Mouse (Mus musculus): ENCODE data around the gene Mycbp. TPM values are rescaled to one million over a fixed set of nuclear protein-coding genes. Genes with fewer than 3 reads are reported as not detected.

The Mycbp gene
- polyA plus RNA-seq (2016; fragmentation: Nextera tagmentation; extraction: Ambion mirVana) = 49.9 and 51.5 TPM in 2 replicates

GRCm38 (mm10) chr4:123904333-123905125, at the start of gene Mycbp:
TSS of gene Mycbp (plus strand) at chr4:123904832.
- Histone ChIP-seq H3K9ac (replicated peaks) (peak within 1 kb of the TSS; percentile 86), H3K27ac (replicated peaks) (peak within 1 kb of the TSS; percentile 73), H3K36me3 (no peaks in the 10 kb centered on the region; the same call in 1 of the 2 replicates), H3K9me3 (no peaks in the 10 kb centered on the region), H3K4me2 (replicated peaks) (peak within 1 kb of the TSS; percentile 96), H3K4me1 (peaks cover 14% of the 10 kb centered on the region), H3K27me3 (no peaks in the 10 kb centered on the region), H3K4me3 (peak within 1 kb of the TSS; percentile 83)
- peak; percentile 100 for ATAC-seq (ENCODE audit: low FRiP score, low read depth)
- 1% methylated on average over 46 of the region's 49 CpGs for WGBS

- H3K4me1 ChIP-seq = no peaks in the 10 kb centered on the region
- H3K9ac ChIP-seq (replicated peaks) = no peak overlapping the region
- H3K27ac ChIP-seq (replicated peaks) = no peak overlapping the region
- ATAC-seq (ENCODE audit: low FRiP score, low read depth) = no peak
- H3K9me3 ChIP-seq = no peaks in the 10 kb centered on the region
- H3K36me3 ChIP-seq = no peaks in the 10 kb centered on the region
- WGBS = 62% methylated on average over 4 of the region's 4 CpGs
- no peak overlapping the region for H3K4me2 ChIP-seq (replicated peaks)
- no peak overlapping the region for H3K4me3 ChIP-seq
- H3K27me3 ChIP-seq = no peaks in the 10 kb centered on the region
Measured at GRCm38 (mm10) chr4:123856888-123857287, 47.7 kb upstream of the Mycbp start.

- WGBS = 86% methylated on average over 7 of the region's 7 CpGs
- Histone ChIP-seq H3K27me3 (no peaks in the 10 kb centered on the region), H3K4me3 (no peak overlapping the region), H3K27ac (replicated peaks) (no peak overlapping the region), H3K4me1 (no peaks in the 10 kb centered on the region), H3K36me3 (no peaks in the 10 kb centered on the region), H3K9ac (replicated peaks) (no peak overlapping the region), H3K9me3 (no peaks in the 10 kb centered on the region), H3K4me2 (replicated peaks) (no peak overlapping the region)
- ATAC-seq (ENCODE audit: low FRiP score, low read depth) = no peak
Measured at GRCm38 (mm10) chr4:123858090-123858489, 46.5 kb upstream of the Mycbp start.

- Histone ChIP-seq H3K27ac (replicated peaks) (no peak within 1 kb of the TSS), H3K36me3 (no peaks in the 10 kb centered on the region), H3K4me1 (no peaks in the 10 kb centered on the region), H3K4me2 (replicated peaks) (no peak within 1 kb of the TSS), H3K27me3 (no peaks in the 10 kb centered on the region), H3K9me3 (no peaks in the 10 kb centered on the region), H3K4me3 (no peak within 1 kb of the TSS), H3K9ac (replicated peaks) (no peak within 1 kb of the TSS)
- WGBS = 88% methylated on average over 3 of the region's 3 CpGs
- ATAC-seq (ENCODE audit: low FRiP score, low read depth) = no peak
Measured at GRCm38 (mm10) chr4:123859379-123859778, 45.3 kb upstream of the Mycbp start, which contains the start of gene 4933427I04Rik. TSS of gene 4933427I04Rik (plus strand) at chr4:123859679.

GRCm38 (mm10) chr4:123859803-123860202, 44.8 kb upstream of the Mycbp start:
- Histone ChIP-seq H3K4me3 (no peak overlapping the region), H3K9ac (replicated peaks) (no peak overlapping the region), H3K4me2 (replicated peaks) (no peak overlapping the region), H3K27ac (replicated peaks) (no peak overlapping the region), H3K4me1 (no peaks in the 10 kb centered on the region), H3K9me3 (no peaks in the 10 kb centered on the region), H3K27me3 (no peaks in the 10 kb centered on the region), H3K36me3 (no peaks in the 10 kb centered on the region)
- no peak for ATAC-seq (ENCODE audit: low FRiP score, low read depth)
- 61% methylated on average over 2 of the region's 2 CpGs for WGBS

GRCm38 (mm10) chr4:123860621-123861020, 44.0 kb upstream of the Mycbp start:
- no peak overlapping the region for H3K4me3 ChIP-seq
- no peak overlapping the region for H3K27ac ChIP-seq (replicated peaks)
- 86% methylated on average over 5 of the region's 5 CpGs for WGBS
- no peaks in the 10 kb centered on the region for H3K4me1 ChIP-seq
- ATAC-seq (ENCODE audit: low FRiP score, low read depth) = no peak
- H3K9me3 ChIP-seq = no peaks in the 10 kb centered on the region
- no peaks in the 10 kb centered on the region for H3K27me3 ChIP-seq
- no peaks in the 10 kb centered on the region for H3K36me3 ChIP-seq
- H3K4me2 ChIP-seq (replicated peaks) = no peak overlapping the region
- no peak overlapping the region for H3K9ac ChIP-seq (replicated peaks)

- ATAC-seq (ENCODE audit: low FRiP score, low read depth) = no peak
- no peaks in the 10 kb centered on the region for H3K4me1 ChIP-seq
Measured at GRCm38 (mm10) chr4:123893726-123894125, 10.9 kb upstream of the Mycbp start.

GRCm38 (mm10) chr4:123894295-123894694, 10.3 kb upstream of the Mycbp start:
- Histone ChIP-seq H3K27me3 (no peaks in the 10 kb centered on the region), H3K4me3 (no peak overlapping the region), H3K4me1 (no peaks in the 10 kb centered on the region), H3K27ac (replicated peaks) (no peak overlapping the region), H3K4me2 (replicated peaks) (no peak overlapping the region), H3K9me3 (no peaks in the 10 kb centered on the region), H3K9ac (replicated peaks) (no peak overlapping the region), H3K36me3 (no peaks in the 10 kb centered on the region)
- ATAC-seq (ENCODE audit: low FRiP score, low read depth) = no peak
- WGBS = 88% methylated on average over 4 of the region's 4 CpGs

More at GRCm38 (mm10) chr4:123893726-123894125, 10.9 kb upstream of the Mycbp start:
- Histone ChIP-seq H3K27ac (replicated peaks) (no peak overlapping the region), H3K9me3 (no peaks in the 10 kb centered on the region), H3K27me3 (no peaks in the 10 kb centered on the region), H3K36me3 (no peaks in the 10 kb centered on the region), H3K4me2 (replicated peaks) (no peak overlapping the region), H3K4me3 (no peak overlapping the region), H3K9ac (replicated peaks) (no peak overlapping the region)
- 89% methylated on average over 5 of the region's 5 CpGs for WGBS

GRCm38 (mm10) chr4:123898696-123899095, 5.9 kb upstream of the Mycbp start:
- no peaks in the 10 kb centered on the region for H3K27me3 ChIP-seq
- no peaks in the 10 kb centered on the region for H3K36me3 ChIP-seq
- H3K4me1 ChIP-seq = no peaks in the 10 kb centered on the region
- no peak for ATAC-seq (ENCODE audit: low FRiP score, low read depth)
- no peak overlapping the region for H3K9ac ChIP-seq (replicated peaks)
- no peak overlapping the region for H3K4me2 ChIP-seq (replicated peaks)
- WGBS = 13% methylated on average over 5 of the region's 5 CpGs
- H3K4me3 ChIP-seq = no peak overlapping the region
- no peaks in the 10 kb centered on the region for H3K9me3 ChIP-seq
- no peak overlapping the region for H3K27ac ChIP-seq (replicated peaks)

- H3K4me2 ChIP-seq (replicated peaks) = no peak overlapping the region
- H3K9me3 ChIP-seq = no peaks in the 10 kb centered on the region
- no peaks in the 10 kb centered on the region for H3K27me3 ChIP-seq
- WGBS = 85% methylated on average over 3 of the region's 3 CpGs
- H3K9ac ChIP-seq (replicated peaks) = no peak overlapping the region
- no peaks in the 10 kb centered on the region for H3K36me3 ChIP-seq
- ATAC-seq (ENCODE audit: low FRiP score, low read depth) = no peak
- no peak overlapping the region for H3K27ac ChIP-seq (replicated peaks)
- H3K4me1 ChIP-seq = peaks cover 14% of the 10 kb centered on the region
- no peak overlapping the region for H3K4me3 ChIP-seq
Measured at GRCm38 (mm10) chr4:123903432-123903831, 1.2 kb upstream of the Mycbp start.

GRCm38 (mm10) chr4:123905126-123905668, 565 bp downstream of the Mycbp start:
- peak overlapping the region; percentile 73 for H3K27ac ChIP-seq (replicated peaks)
- no peaks in the 10 kb centered on the region for H3K27me3 ChIP-seq
- under 1% methylated on average over 48 of the region's 53 CpGs for WGBS
- ATAC-seq (ENCODE audit: low FRiP score, low read depth) = no peak; the same call in 1 of the 2 replicates
- H3K4me2 ChIP-seq (replicated peaks) = peak overlapping the region; percentile 96
- no peaks in the 10 kb centered on the region for H3K9me3 ChIP-seq
- H3K36me3 ChIP-seq = no peaks in the 10 kb centered on the region; the same call in 1 of the 2 replicates
- peaks cover 14% of the 10 kb centered on the region for H3K4me1 ChIP-seq
- H3K4me3 ChIP-seq = peak overlapping the region; percentile 83
- H3K9ac ChIP-seq (replicated peaks) = peak overlapping the region; percentile 86

GRCm38 (mm10) chr4:123911503-123911902, 6.9 kb downstream of the Mycbp start:
- ATAC-seq (ENCODE audit: low FRiP score, low read depth) = no peak
- peaks cover 12% of the 10 kb centered on the region for H3K4me1 ChIP-seq
- no peaks in the 10 kb centered on the region for H3K27me3 ChIP-seq
- WGBS = 93% methylated on average over 4 of the region's 4 CpGs
- no peak overlapping the region for H3K4me2 ChIP-seq (replicated peaks)
- no peak overlapping the region for H3K4me3 ChIP-seq
- peaks cover 22% of the 10 kb centered on the region for H3K36me3 ChIP-seq
- no peak overlapping the region for H3K9ac ChIP-seq (replicated peaks)
- no peaks in the 10 kb centered on the region for H3K9me3 ChIP-seq
- H3K27ac ChIP-seq (replicated peaks) = no peak overlapping the region
